ENCODE assay signal across 8 mouse cellular contexts in genomic region chr11:69035411-69035810, GRCm38 (mm10). TPM values are rescaled to one million over a fixed set of nuclear protein-coding genes. Genes with fewer than 3 reads are reported as not detected.
DNase-seq lines count a peak whose midpoint lies in the region; ATAC-seq and TF ChIP-seq lines count a peak whose summit lies in the region.

No protein-coding gene starts in this region.

- no peak for DNase-seq in cerebellum, adult 2 months
- DNase-seq in cerebellum, adult 8-10 months = no peak
- DNase-seq in right cerebral cortex, postnatal 10 days (ENCODE audit: low spot score in 2 of 2) = peak; percentile 34 to 40
- DNase-seq in right cerebral cortex, adult 18-20 months = no peak
- DNase-seq in limb, embryonic 14.5 days (ENCODE audit: low spot score) = no peak
- no peak for DNase-seq in right cerebral cortex, postnatal 36 days (ENCODE audit: low spot score in 2 of 2)
- DNase-seq in left cerebral cortex, postnatal 25 days (ENCODE audit: low spot score in 2 of 2) = no peak

- TF ChIP-seq POLR2A in cerebellum, adult 2 months (IDR thresholded peaks at IDR 0.05; ENCODE audit: borderline replicate concordance, insufficient read depth, low read length) = no peak
- TF ChIP-seq POLR2A in limb, embryonic 14.5 days (IDR thresholded peaks at IDR 0.05; ENCODE audit: borderline replicate concordance, extremely low read depth, insufficient read depth, insufficient read length) = no peak

- ATAC-seq in limb, embryonic 14.5 days (ENCODE audit: low FRiP score, low read depth) = no peak
- ATAC-seq in stomach, embryonic 16.5 days (ENCODE audit: insufficient read depth, low FRiP score) = no peak

- intact Hi-C loops in left cerebral cortex, postnatal 25 days (cut with DNase I) = no loop called here

- peak overlapping the region; percentile 19 for H3K4me3 ChIP-seq in cerebellum, adult 2 months (replicated peaks; ENCODE audit: insufficient read depth, low read depth, low read length)
- H3K4me3 ChIP-seq in limb, embryonic 14.5 days (replicated peaks; ENCODE audit: low read length) = 0 out of 2 replicates have a peak overlapping the region, but pooled peaks have one; percentile 64
- H3K4me3 ChIP-seq in stomach, embryonic 16.5 days (replicated peaks; ENCODE audit: low read length) = 0 out of 2 replicates have a peak overlapping the region, but pooled peaks have one; percentile 87

- no peak for TF ChIP-seq CTCF in cerebellum, adult 2 months (IDR thresholded peaks at IDR 0.05; ENCODE audit: borderline replicate concordance, insufficient read depth, low read depth, low read length)

- no peak overlapping the region for H3K27ac ChIP-seq in cerebellum, adult 2 months (ENCODE audit: insufficient read depth, low read length)
- peak overlapping the region; percentile 44 for H3K27ac ChIP-seq in limb, embryonic 14.5 days (replicated peaks; ENCODE audit: low read depth, low read length)
- peak overlapping the region; percentile 79 for H3K27ac ChIP-seq in stomach, embryonic 16.5 days (ENCODE audit: low read length)

- WGBS in cerebellum, adult 2 months = 83% methylated on average over 9 of the region's 9 CpGs
- WGBS in limb, embryonic 14.5 days = 86% methylated on average over 9 of the region's 9 CpGs
- WGBS in stomach, embryonic 16.5 days = 83% methylated on average over 9 of the region's 9 CpGs

- H3K4me1 ChIP-seq in cerebellum, adult 2 months (ENCODE audit: control insufficient read depth, insufficient read depth, low read length) = peaks cover 3% of the 10 kb centered on the region
- H3K4me1 ChIP-seq in limb, embryonic 14.5 days (ENCODE audit: control insufficient read depth, insufficient read depth, low read length) = peaks cover 23% of the 10 kb centered on the region
- peaks cover 26% of the 10 kb centered on the region for H3K4me1 ChIP-seq in stomach, embryonic 16.5 days (ENCODE audit: control insufficient read depth, insufficient read depth, low read length)

- H3K27me3 ChIP-seq in cerebellum, adult 2 months (ENCODE audit: control insufficient read depth, insufficient read depth, low read length) = no peaks in the 10 kb centered on the region
- no peaks in the 10 kb centered on the region for H3K27me3 ChIP-seq in limb, embryonic 14.5 days (ENCODE audit: control insufficient read depth, insufficient read depth, low read length)
- no peaks in the 10 kb centered on the region for H3K27me3 ChIP-seq in stomach, embryonic 16.5 days (ENCODE audit: control insufficient read depth, insufficient read depth, low read length)

- H3K36me3 ChIP-seq in limb, embryonic 14.5 days (ENCODE audit: control insufficient read depth, insufficient read depth, low read length) = peaks cover 58% of the 10 kb centered on the region
- H3K36me3 ChIP-seq in stomach, embryonic 16.5 days (ENCODE audit: control insufficient read depth, insufficient read depth, low read length) = peaks cover 18% of the 10 kb centered on the region

- no peaks in the 10 kb centered on the region for H3K9me3 ChIP-seq in limb, embryonic 14.5 days (ENCODE audit: control insufficient read depth, low read length)
- no peaks in the 10 kb centered on the region for H3K9me3 ChIP-seq in stomach, embryonic 16.5 days (replicated peaks; ENCODE audit: control insufficient read depth, low read length)

- H3K4me2 ChIP-seq in limb, embryonic 14.5 days (replicated peaks; ENCODE audit: low read depth, low read length, severe bottlenecking) = no peak overlapping the region; the same call in 1 of the 2 replicates
- H3K4me2 ChIP-seq in stomach, embryonic 16.5 days (ENCODE audit: low read depth, low read length) = peak overlapping the region; percentile 34; the same call in 1 of the 2 replicates

- H3K9ac ChIP-seq in limb, embryonic 14.5 days (ENCODE audit: low read depth, low read length, severe bottlenecking) = no peak overlapping the region
- H3K9ac ChIP-seq in stomach, embryonic 16.5 days (ENCODE audit: low read length) = 0 out of 2 replicates have a peak overlapping the region, but pooled peaks have one; percentile 32

RNA-seq across cellular contexts. Expression of gene Aurkb, which starts 10.0 kb away (rescaled TPM):
- 0.51 and 0.55 TPM in 2 replicates for polyA plus RNA-seq in cerebellum, adult 2 months (2012; rRNA removed)
- 124 and 144 TPM in 2 replicates for polyA plus RNA-seq in limb, embryonic 14.5 days (2012; rRNA removed)
- 109 and 116 TPM in 2 replicates for polyA plus RNA-seq in limb, embryonic 14.5 days (2014; fragmentation: Nextera tagmentation; extraction: Ambion mirVana)
- polyA plus RNA-seq in stomach, embryonic 16.5 days (2015; fragmentation: Nextera tagmentation; extraction: Ambion mirVana) = 120 and 134 TPM in 2 replicates
- total RNA-seq in left cerebral cortex, postnatal 25 days (2021) = under 1 TPM; 0.73 to 0.99 TPM

RNA-seq across cellular contexts. Expression of gene Ctc1, which starts 19.7 kb away (rescaled TPM):
- 44.1 and 46.3 TPM in 2 replicates for polyA plus RNA-seq in cerebellum, adult 2 months (2012; rRNA removed)
- polyA plus RNA-seq in limb, embryonic 14.5 days (2012; rRNA removed) = 76.4 and 110 TPM in 2 replicates
- 44.6 and 49.1 TPM in 2 replicates for polyA plus RNA-seq in limb, embryonic 14.5 days (2014; fragmentation: Nextera tagmentation; extraction: Ambion mirVana)
- 34.5 and 43.9 TPM in 2 replicates for polyA plus RNA-seq in stomach, embryonic 16.5 days (2015; fragmentation: Nextera tagmentation; extraction: Ambion mirVana)
- total RNA-seq in left cerebral cortex, postnatal 25 days (2021) = 10 to 100 TPM; 35.1 to 35.8 TPM

RNA-seq across cellular contexts. Expression of gene Borcs6, which starts 24.1 kb away (rescaled TPM):
- polyA plus RNA-seq in cerebellum, adult 2 months (2012; rRNA removed) = 34.9 and 36.7 TPM in 2 replicates
- polyA plus RNA-seq in limb, embryonic 14.5 days (2012; rRNA removed) = 15.2 and 15.6 TPM in 2 replicates
- 12.3 and 13.9 TPM in 2 replicates for polyA plus RNA-seq in limb, embryonic 14.5 days (2014; fragmentation: Nextera tagmentation; extraction: Ambion mirVana)
- polyA plus RNA-seq in stomach, embryonic 16.5 days (2015; fragmentation: Nextera tagmentation; extraction: Ambion mirVana) = 7.2 and 7.8 TPM in 2 replicates
- total RNA-seq in left cerebral cortex, postnatal 25 days (2021) = 10 to 100 TPM; 29.1 to 29.5 TPM

RNA-seq across cellular contexts. Expression of gene Pfas, which starts 27.2 kb away (rescaled TPM):
- 23.1 and 23.2 TPM in 2 replicates for polyA plus RNA-seq in cerebellum, adult 2 months (2012; rRNA removed)
- 27.0 and 35.6 TPM in 2 replicates for polyA plus RNA-seq in limb, embryonic 14.5 days (2012; rRNA removed)
- polyA plus RNA-seq in limb, embryonic 14.5 days (2014; fragmentation: Nextera tagmentation; extraction: Ambion mirVana) = 22.0 and 25.6 TPM in 2 replicates
- 24.1 and 25.2 TPM in 2 replicates for polyA plus RNA-seq in stomach, embryonic 16.5 days (2015; fragmentation: Nextera tagmentation; extraction: Ambion mirVana)
- total RNA-seq in left cerebral cortex, postnatal 25 days (2021) = 10 to 100 TPM; 17.3 to 18.9 TPM

RNA-seq across cellular contexts. Expression of gene Tmem107, which starts 35.2 kb away (rescaled TPM):
- polyA plus RNA-seq in cerebellum, adult 2 months (2012; rRNA removed) = 13.4 and 15.8 TPM in 2 replicates
- polyA plus RNA-seq in limb, embryonic 14.5 days (2012; rRNA removed) = 47.8 and 71.0 TPM in 2 replicates
- 54.4 and 55.2 TPM in 2 replicates for polyA plus RNA-seq in limb, embryonic 14.5 days (2014; fragmentation: Nextera tagmentation; extraction: Ambion mirVana)
- 58.2 and 62.1 TPM in 2 replicates for polyA plus RNA-seq in stomach, embryonic 16.5 days (2015; fragmentation: Nextera tagmentation; extraction: Ambion mirVana)
- 10 to 100 TPM; 16.9 to 18.2 TPM for total RNA-seq in left cerebral cortex, postnatal 25 days (2021)

Comparison
In these comparisons a context has a peak if more than half of its experiments do, and no peak if none do; other contexts are left out.
1. DNase-seq: peak in right cerebral cortex, postnatal 10 days (2 of 2); none in cerebellum, adult 2 months (0 of 2), cerebellum, adult 8-10 months (single experiment), right cerebral cortex, adult 18-20 months (single experiment), limb, embryonic 14.5 days (single experiment), right cerebral cortex, postnatal 36 days (0 of 2) and left cerebral cortex, postnatal 25 days (0 of 2).
2. H3K4me3 ChIP-seq: peak in every context shown above with its lines; median percentile 87 in stomach, embryonic 16.5 days; 64 in limb, embryonic 14.5 days; 19 in cerebellum, adult 2 months.
3. RNA of gene Aurkb, which starts 10.0 kb away (polyA plus RNA-seq): 109 to 144 TPM in limb, embryonic 14.5 days and 120 to 134 TPM in stomach, embryonic 16.5 days; 0.51 to 0.55 TPM in cerebellum, adult 2 months; every median in the first group is over 10 times any median in the second.